Mouse (Mus musculus) forebrain, embryonic 11.5 days (tissue): ENCODE measurements around the gene Myo5a. TPM values are rescaled to one million over a fixed set of nuclear protein-coding genes. Genes with fewer than 3 reads are reported as not detected.
A peak's percentile ranks its signal among the peaks of the same experiment; 100 is the strongest.

ENCODE experiments used
- ATAC-seq: fragments of 200-750 bp; cut with Nextera tagmentation; replicated peaks from 2 replicates; pipeline ENCODE4 v1.8.0; 2017; ENCODE audit warnings: moderate TSS enrichment; ENCODE audit not compliant: low FRiP score
- DNase-seq: peaks from one replicate; pipeline ENCODE4 v3.0.0-alpha.2; 2017; ENCODE audit warnings: low spot score
- H3K27ac ChIP-seq: fragments of 300-500 bp; sonication (generic); 2 replicates; pipeline ENCODE4 v1.5.1; 2014; ENCODE audit warnings: low read depth, low read length
- H3K27me3 ChIP-seq: fragments of 300-500 bp; sonication (generic); 2 replicates; pipeline ENCODE4 v1.6.1; 2014; ENCODE audit warnings: mild to moderate bottlenecking, low read length, mixed read lengths; ENCODE audit not compliant: control insufficient read depth, insufficient read depth
- H3K36me3 ChIP-seq: fragments of 300-500 bp; sonication (generic); 2 replicates; pipeline ENCODE4 v1.6.1; 2014; ENCODE audit warnings: mild to moderate bottlenecking, low read length, moderate library complexity, mixed read lengths; ENCODE audit not compliant: control insufficient read depth, insufficient read depth
- H3K4me1 ChIP-seq: fragments of 300-500 bp; sonication (generic); replicated peaks from 2 replicates; pipeline ENCODE4 v1.6.1; 2014; ENCODE audit warnings: low read length, mixed read lengths; ENCODE audit not compliant: control insufficient read depth, insufficient read depth
- H3K4me2 ChIP-seq: fragments of 300-500 bp; sonication (generic); 2 replicates; pipeline ENCODE4 v1.6.1; 2014; ENCODE audit warnings: low read depth, mild to moderate bottlenecking, low read length, moderate library complexity, mixed read lengths; ENCODE audit not compliant: severe bottlenecking
- H3K4me3 ChIP-seq: fragments of 300-500 bp; sonication (generic); 2 replicates; pipeline ENCODE4 v1.5.1; 2014; ENCODE audit warnings: low read depth, low read length
- H3K9ac ChIP-seq: fragments of 300-500 bp; sonication (generic); 2 replicates; pipeline ENCODE4 v1.6.1; 2014; ENCODE audit warnings: low read length
- H3K9me3 ChIP-seq: fragments of 300-500 bp; sonication (generic); 2 replicates; pipeline ENCODE4 v1.6.1; 2016; ENCODE audit warnings: low read length, mixed read lengths; ENCODE audit not compliant: control insufficient read depth
- WGBS: fragments of 180-500 bp; shearing (Covaris S2); extraction: QIAGEN DNeasy Blood & Tissue Kit; methylation state at CpG from one replicate; pipeline ENCODE4 v1.1.7; 2014; 5-methylcytosine and 5-hydroxymethylcytosine counted together
- polyA plus RNA-seq: library from polyadenylated mRNA; unstranded; fragments of >200 nt; fragmentation: Nextera tagmentation; extraction: Ambion mirVana; gene quantifications from 2 replicates; pipeline ENCODE4 v1.2.1, GENCODE M21; 2014

Gene Myo5a
- polyA plus RNA-seq, 1 experiment from 2014 or later, result 41.5 TPM

GRCm38 (mm10) chr9:75050003-75050402 lies 20.8 kb upstream of the Myo5a start:
- 41% methylated on average over 3 of the region's 3 CpGs for WGBS
- H3K9me3 ChIP-seq, result no peaks in the 10 kb centered on the region
- no peaks in the 10 kb centered on the region for H3K4me1 ChIP-seq
- H3K27me3 ChIP-seq, result no peaks in the 10 kb centered on the region
- no peaks in the 10 kb centered on the region for H3K36me3 ChIP-seq
- H3K4me3 ChIP-seq, result no peak overlapping the region
- ATAC-seq (no peak), DNase-seq (peak; percentile 64)
- no peak overlapping the region for H3K27ac ChIP-seq
- H3K9ac ChIP-seq, result no peak overlapping the region
- H3K4me2 ChIP-seq, result no peak overlapping the region

GRCm38 (mm10) chr9:75051841-75052240 lies 19.0 kb upstream of the Myo5a start:
- H3K27me3 ChIP-seq, result no peaks in the 10 kb centered on the region
- H3K4me2 ChIP-seq, result no peak overlapping the region
- H3K4me1 ChIP-seq, result no peaks in the 10 kb centered on the region
- no peak overlapping the region for H3K27ac ChIP-seq
- H3K9me3 ChIP-seq, result no peaks in the 10 kb centered on the region
- WGBS, result 89% methylated on average over 4 of the region's 4 CpGs
- H3K9ac ChIP-seq, result no peak overlapping the region
- DNase-seq, result no peak
- ATAC-seq, result no peak
- no peak overlapping the region for H3K4me3 ChIP-seq
- no peaks in the 10 kb centered on the region for H3K36me3 ChIP-seq

- Histone ChIP-seq H3K27me3 (no peaks in the 10 kb centered on the region), H3K36me3 (peaks cover 3% of the 10 kb centered on the region; the same call in 1 of the 2 replicates), H3K4me3 (no peak overlapping the region), H3K27ac (no peak overlapping the region), H3K4me2 (no peak overlapping the region), H3K9me3 (no peaks in the 10 kb centered on the region), H3K4me1 (no peaks in the 10 kb centered on the region), H3K9ac (no peak overlapping the region)
- WGBS, result 97% methylated on average over 5 of the region's 5 CpGs
- DNase-seq (no peak), ATAC-seq (no peak)
Measured at GRCm38 (mm10) chr9:75055046-75055445, 15.8 kb upstream of the Myo5a start.

GRCm38 (mm10) chr9:75064678-75065331 lies 6.0 kb upstream of the Myo5a start:
- no peak for DNase-seq
- H3K4me3 ChIP-seq, result no peak overlapping the region
- ATAC-seq, result no peak
- no peaks in the 10 kb centered on the region for H3K9me3 ChIP-seq
- no peak overlapping the region for H3K4me2 ChIP-seq
- no peaks in the 10 kb centered on the region for H3K4me1 ChIP-seq
- 75% methylated on average over 9 of the region's 9 CpGs for WGBS
- H3K27ac ChIP-seq, result no peak overlapping the region
- no peaks in the 10 kb centered on the region; the same call in 1 of the 2 replicates for H3K36me3 ChIP-seq
- no peak overlapping the region for H3K9ac ChIP-seq
- H3K27me3 ChIP-seq, result no peaks in the 10 kb centered on the region

- H3K4me3 ChIP-seq, result peak overlapping the region; percentile 80
- no peaks in the 10 kb centered on the region for H3K36me3 ChIP-seq
- DNase-seq, result peak; percentile 93
- H3K27ac ChIP-seq, result peak overlapping the region; percentile 95
- peak; percentile 95 for ATAC-seq
- no peaks in the 10 kb centered on the region for H3K27me3 ChIP-seq
- peak overlapping the region; percentile 96 for H3K9ac ChIP-seq
- WGBS, result under 1% methylated on average over 72 of the region's 92 CpGs
- peaks cover 3% of the 10 kb centered on the region; the same call in 1 of the 2 replicates for H3K4me1 ChIP-seq
- peak overlapping the region; percentile 81 for H3K4me2 ChIP-seq
- H3K9me3 ChIP-seq, result no peaks in the 10 kb centered on the region
Measured at GRCm38 (mm10) chr9:75071029-75071705, 352 bp downstream of the Myo5a start.

- WGBS, result 0% methylated on average over 29 of the region's 29 CpGs
- Histone ChIP-seq H3K9ac (peak overlapping the region; percentile 96), H3K36me3 (no peaks in the 10 kb centered on the region), H3K4me3 (peak overlapping the region; percentile 80), H3K9me3 (no peaks in the 10 kb centered on the region), H3K27me3 (no peaks in the 10 kb centered on the region), H3K4me2 (peak overlapping the region; percentile 81), H3K27ac (peak overlapping the region; percentile 95), H3K4me1 (peaks cover 3% of the 10 kb centered on the region; the same call in 1 of the 2 replicates)
- DNase-seq, result no peak
- ATAC-seq, result peak; percentile 2; the same call in 1 of the 2 replicates
Measured at GRCm38 (mm10) chr9:75071706-75072192, 934 bp downstream of the Myo5a start.

- Histone ChIP-seq H3K4me2 (peak overlapping the region; percentile 81), H3K27me3 (no peaks in the 10 kb centered on the region), H3K9ac (peak overlapping the region; percentile 96), H3K9me3 (no peaks in the 10 kb centered on the region), H3K4me3 (peak overlapping the region; percentile 80), H3K4me1 (peaks cover 3% of the 10 kb centered on the region; the same call in 1 of the 2 replicates), H3K36me3 (no peaks in the 10 kb centered on the region), H3K27ac (no peak overlapping the region)
- ATAC-seq (no peak), DNase-seq (no peak)
- WGBS, result 11% methylated on average over 3 of the region's 3 CpGs
Measured at GRCm38 (mm10) chr9:75072361-75072760, 1.5 kb downstream of the Myo5a start.

GRCm38 (mm10) chr9:75077191-75077590 lies 6.4 kb downstream of the Myo5a start:
- Histone ChIP-seq H3K27me3 (no peaks in the 10 kb centered on the region), H3K4me3 (no peak overlapping the region), H3K4me1 (no peaks in the 10 kb centered on the region; the same call in 1 of the 2 replicates), H3K9me3 (no peaks in the 10 kb centered on the region; the same call in 1 of the 2 replicates), H3K9ac (no peak overlapping the region), H3K4me2 (no peak overlapping the region), H3K36me3 (no peaks in the 10 kb centered on the region; the same call in 1 of the 2 replicates), H3K27ac (no peak overlapping the region)
- ATAC-seq (no peak), DNase-seq (no peak)
